Mouse (Mus musculus) brain, adult 2 months (tissue): Measurements from ENCODE around the gene H2-Eb2.

Source experiments
- DNase-seq: peaks from one replicate; pipeline ENCODE4 v3.0.0; 2011; ENCODE audit warnings: low read depth, low spot score

The H2-Eb2 gene

GRCm38 (mm10) chr17:34325436-34325835 lies at the start of gene H2-Eb2:
H2-Eb2 (plus strand) TSS chr17:34325665.
- peak; percentile 6 for DNase-seq

DNA sequence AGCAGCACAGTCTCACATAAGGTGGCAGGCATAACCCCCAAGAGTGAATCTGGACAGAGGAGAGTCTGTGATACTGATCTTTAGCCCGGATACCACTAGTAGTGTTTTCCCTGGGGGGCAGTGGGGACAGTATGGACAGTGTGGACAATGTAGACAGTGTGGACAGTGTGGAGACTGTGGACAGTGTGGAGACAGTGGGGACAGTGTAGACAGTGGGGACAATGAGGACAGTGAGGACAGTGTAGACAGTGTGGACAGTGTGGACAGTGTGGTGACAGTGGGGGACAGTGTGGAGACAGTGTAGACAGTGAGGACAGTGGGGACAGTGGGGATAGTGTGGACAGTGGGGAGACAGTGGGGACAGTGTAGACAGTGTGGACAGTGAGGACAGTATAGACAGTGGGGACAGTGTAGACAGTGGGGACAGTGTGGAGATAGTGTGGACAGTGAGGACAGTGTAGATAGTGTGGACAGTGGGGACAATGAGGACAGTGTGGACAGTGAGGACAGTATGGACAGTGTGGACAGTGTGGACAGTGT lies 44.9 kb upstream of the H2-Eb2 start:
- no peak for DNase-seq

DNA sequence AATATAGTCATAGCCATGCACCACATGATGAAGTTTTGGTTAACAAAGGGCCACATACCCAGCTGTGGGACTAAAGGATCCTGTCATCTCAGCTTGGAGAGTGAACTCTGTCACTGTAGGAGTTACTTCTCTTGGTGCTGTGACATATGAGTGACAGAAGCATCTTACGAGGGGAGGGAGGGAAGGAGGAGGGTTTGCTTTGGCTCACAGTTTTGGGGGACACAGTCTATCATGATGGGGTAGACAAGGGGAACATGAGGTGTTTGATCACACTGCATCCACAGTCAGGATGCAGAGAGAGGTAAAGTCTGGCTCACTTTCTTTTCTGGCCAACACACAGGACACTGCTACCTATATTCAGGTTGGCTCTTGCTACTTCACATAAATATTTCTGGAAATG lies 43.6 kb upstream of the H2-Eb2 start:
- no peak for DNase-seq

DNA sequence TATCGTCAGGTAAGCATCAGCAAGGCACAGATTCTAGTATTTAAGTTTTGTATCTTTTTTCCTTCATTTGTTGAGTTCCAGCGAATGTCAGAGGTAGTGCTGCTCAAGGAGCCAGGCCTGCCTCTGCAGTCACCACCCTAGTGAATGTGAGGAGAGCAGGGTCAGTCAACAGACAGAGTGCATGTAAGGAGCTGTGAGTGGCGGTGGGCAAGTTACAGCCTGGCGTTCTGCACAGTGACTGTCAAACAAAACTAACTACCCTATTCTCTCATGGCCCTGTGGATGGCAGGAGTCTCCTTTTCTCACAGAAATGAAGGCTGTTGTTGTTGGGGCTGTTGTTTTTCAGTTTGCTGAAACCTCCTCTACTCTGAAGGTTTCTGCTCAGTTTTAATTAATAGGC lies 40.1 kb upstream of the H2-Eb2 start:
- DNase-seq: no peak

DNA sequence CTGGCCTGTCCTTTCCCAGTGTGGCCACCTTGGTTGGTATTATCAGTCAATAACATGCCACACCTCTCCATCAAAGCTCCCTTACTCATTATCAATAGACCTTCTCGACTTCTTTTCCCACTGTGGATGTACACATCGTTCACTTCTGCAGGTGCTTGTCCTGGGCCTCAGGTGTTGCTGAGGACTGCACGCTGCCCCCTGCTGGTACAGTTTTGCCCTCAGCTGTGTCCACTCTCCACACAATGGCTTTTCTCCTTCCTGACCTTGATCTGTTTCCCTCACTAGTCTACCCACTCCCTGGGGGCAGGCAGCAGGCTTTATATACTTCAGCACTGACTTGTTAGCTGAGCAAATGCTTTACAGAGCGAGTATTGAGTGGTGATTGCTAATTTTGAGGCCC lies 39.6 kb upstream of the H2-Eb2 start:
- no peak for DNase-seq

- DNase-seq: no peak
Measured at GRCm38 (mm10) chr17:34286501-34286900, 39.0 kb upstream of the H2-Eb2 start.

DNA sequence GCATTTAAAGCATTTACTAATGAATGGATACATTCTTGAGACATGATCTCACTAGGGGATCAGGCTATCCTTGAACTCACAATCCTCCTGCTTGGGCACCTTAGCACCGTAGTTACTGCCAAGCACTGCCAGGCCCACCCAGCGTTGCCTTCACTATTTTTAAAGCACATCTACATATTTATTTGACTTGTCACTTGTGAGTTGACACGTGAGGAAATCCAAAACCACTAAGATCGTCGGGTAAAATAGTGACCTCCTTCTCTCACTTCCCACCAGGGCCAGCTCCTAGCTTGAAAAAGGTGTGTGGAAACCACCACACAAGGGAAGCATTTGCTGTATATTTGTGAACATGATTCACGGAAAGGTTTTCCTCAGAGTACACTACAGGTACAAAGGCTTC lies 38.5 kb upstream of the H2-Eb2 start:
- DNase-seq: no peak

DNA sequence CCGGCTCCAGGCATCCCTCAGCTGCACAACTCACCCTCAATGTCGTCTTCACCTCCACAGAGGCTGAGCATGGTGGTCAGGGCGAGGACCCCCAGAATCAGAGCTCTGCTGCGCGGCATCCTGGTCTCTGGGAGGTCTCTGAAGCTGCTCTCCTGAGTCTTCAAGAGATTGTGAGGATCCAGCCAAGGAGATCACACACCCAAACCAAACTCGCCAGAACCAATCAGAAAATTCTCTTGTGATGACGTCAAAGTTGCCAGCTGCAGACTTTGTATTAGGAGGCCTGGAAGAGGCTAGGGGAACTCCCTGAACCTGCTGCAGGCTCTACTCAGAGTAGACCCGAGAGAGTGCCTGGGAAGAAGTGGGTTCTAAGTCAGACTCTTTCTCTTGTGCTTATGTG lies 37.8 kb upstream of the H2-Eb2 start, which contains the start of gene H2-Aa:
Gene H2-Aa, minus strand, starts transcription at position 176 of the 400 bp plus-strand sequence.
- peak; percentile 82 for DNase-seq

- DNase-seq: no peak
Measured at GRCm38 (mm10) chr17:34288131-34288530, 37.3 kb upstream of the H2-Eb2 start.

GRCm38 (mm10) chr17:34291609-34292008 lies 33.9 kb upstream of the H2-Eb2 start:
- DNase-seq: peak; percentile 92

- DNase-seq: no peak
Measured at GRCm38 (mm10) chr17:34292570-34292969, 32.9 kb upstream of the H2-Eb2 start.

DNA sequence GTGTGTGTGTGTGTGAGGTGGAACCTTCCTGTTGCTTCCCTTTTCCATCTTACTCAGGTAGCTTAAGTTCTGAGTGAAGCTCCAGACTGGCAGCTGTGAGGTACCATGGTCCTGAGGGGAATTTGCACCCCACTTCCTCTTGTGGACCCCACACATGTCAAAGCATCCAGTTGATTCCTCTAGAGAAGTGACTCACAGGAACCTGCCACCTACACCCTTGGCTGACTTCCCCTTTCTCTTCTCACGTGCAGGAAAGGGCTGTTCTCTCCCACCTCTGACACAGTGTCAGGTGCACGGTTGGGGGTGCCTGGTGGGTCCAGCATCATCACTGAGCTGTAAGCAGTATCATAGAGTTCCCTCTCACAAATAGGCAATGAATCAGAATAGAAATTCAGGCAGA lies 31.9 kb upstream of the H2-Eb2 start:
- DNase-seq: no peak

DNA sequence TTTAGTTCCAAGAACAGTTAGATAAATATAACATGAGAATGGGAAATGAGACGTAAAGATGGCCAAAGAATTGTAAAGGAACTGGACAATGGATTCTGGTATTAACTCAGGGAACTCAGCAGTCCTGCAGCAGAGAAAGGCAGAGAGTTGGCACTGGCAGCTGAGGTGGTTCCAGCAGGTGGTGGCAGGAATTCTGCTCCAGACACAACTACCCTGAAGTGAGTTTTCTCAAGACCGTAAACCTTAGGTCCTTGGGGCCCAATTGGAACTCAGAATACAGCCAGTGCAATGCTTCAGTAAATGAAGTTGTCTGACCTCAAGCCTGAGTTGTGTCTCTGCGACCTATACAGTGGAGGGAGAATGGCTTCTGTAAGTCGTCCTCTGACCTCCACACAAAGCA lies 31.2 kb upstream of the H2-Eb2 start:
- no peak for DNase-seq

DNA sequence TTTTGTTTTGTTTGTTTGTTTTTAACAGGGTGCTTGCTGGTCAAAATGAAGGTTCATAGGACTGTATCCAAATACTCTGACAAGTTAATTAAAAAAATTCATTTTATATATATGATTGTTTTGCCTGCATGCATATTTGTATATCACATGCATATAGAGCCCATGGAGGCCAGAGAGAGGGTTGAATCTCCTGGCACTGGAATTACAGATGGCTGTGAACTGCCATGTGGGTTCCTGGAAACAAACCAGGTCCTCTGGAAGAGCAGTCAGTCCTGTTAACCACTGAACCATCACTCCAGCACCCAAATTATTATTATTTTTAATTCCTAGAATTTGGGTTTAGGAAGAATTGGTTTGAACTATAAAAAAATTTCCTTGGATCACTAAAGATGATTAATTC lies 30.2 kb upstream of the H2-Eb2 start:
- DNase-seq: no peak

DNA sequence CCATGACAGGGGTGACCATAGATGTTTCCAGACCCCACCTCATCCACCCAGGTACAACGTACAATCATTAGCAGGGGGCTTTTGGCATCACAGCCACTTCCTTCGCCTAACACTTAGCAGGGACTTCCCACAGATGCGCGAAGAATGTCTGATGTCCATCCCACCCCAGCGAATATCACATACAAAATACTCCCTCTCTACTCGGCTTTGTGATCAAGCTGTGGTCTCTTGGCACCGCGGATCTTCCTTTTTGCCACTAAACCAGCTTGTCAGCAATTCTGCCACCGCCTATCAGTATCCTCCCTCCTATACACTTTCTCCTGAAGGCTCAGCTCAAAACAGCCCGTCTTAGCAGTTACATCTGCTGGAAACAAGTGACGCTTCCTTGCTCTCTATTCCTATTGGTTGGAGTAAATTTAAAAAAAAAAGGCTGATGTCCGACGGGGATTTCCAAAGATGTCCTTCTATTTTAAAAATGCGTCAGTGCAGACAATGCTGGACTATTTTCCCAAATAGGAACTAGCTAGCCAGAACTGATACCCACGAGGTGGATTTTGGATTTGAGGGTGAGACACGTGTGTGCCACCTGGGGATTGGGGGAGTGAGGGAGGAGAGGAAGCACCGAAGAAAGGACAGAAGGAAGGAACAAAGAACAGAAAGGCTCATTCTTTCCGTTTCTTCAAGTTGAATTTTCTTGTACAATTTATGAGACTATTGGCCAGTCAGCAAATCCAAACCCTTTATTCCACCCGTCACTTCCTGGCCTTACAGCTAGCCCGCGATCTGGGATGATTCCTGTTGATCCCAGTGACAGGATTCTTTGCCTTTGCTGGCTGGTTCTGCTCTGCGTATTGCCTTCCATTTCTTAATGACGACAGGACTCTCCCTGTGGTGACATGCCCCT lies 29.3 kb upstream of the H2-Eb2 start:
- DNase-seq: peak; percentile 82

DNA sequence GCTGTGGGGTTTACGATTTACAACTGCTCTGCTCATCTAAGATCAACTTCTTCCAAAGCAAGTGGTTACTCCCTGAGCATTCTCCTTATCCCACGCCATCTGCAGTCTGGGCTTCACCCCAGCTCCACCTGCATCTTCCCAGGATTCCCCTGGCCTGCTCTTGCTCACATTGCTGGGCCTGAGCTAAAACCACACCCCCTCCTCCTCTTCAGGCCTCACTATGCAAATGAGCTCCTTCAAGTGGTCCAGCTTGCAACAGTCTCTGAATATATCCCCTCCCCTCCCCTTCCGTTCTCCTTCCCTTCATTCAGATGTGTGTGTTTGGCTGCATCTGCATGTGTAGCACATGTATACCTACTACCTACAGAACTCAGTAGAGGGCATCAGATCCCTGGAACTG lies 26.1 kb upstream of the H2-Eb2 start:
- DNase-seq: no peak

DNA sequence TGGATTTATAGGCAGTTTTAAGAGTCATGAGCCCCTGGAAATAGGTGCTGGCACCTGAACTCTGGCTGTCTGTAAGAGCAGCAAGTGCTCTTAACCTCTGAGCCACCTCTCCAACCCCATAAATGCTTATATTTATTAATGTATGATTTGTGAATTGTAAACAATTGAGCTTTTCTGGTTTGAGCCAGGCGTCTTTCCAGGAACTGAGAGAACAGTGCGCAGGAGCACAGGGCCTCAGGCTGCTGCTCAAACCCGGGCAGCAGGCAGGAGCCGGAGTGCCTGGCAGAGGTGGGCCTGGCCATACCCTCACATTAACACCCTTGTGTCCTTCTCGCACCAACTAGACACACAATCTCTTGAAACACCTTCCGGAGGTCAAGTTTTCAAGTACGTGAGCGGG lies 25.4 kb upstream of the H2-Eb2 start:
- no peak for DNase-seq

GRCm38 (mm10) chr17:34300691-34301566 lies 24.5 kb upstream of the H2-Eb2 start:
- no peak for DNase-seq

- DNase-seq: no peak
Measured at GRCm38 (mm10) chr17:34301670-34302190, 23.7 kb upstream of the H2-Eb2 start.

DNA sequence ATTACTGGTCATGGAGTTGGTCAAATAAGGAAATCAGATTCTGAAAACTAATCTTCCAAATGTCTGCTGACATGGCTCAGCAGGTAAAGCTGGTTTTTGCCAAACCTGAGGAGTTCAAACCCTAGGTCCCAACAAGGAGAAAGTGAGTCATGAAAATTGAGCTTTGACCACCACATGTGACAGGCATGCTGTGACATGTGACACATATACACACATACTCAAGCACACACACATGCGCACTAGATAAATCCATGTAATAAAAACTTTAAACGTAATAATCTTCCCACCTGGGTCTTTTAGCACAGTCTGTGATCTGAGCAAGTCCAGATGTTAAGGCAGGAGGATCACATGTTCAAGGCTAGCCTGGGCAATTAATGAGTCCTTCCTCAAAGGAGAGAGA lies 21.7 kb upstream of the H2-Eb2 start:
- no peak for DNase-seq

- peak; percentile 87 for DNase-seq
Measured at GRCm38 (mm10) chr17:34304751-34305150, 20.7 kb upstream of the H2-Eb2 start.
